Mouse (Mus musculus) cerebellum, postnatal 14 days (tissue): ENCODE data around the gene Arrdc5.
"Not testable (repeated sequence)": the region's sequence is repeated elsewhere in the genome, so short reads cannot be mapped to it uniquely, and the experiment has no call there.

Experiments used
- DNase-seq, 2 experiments: peaks; one replicate each; pipeline ENCODE4 v3.0.0; 2021; ENCODE audit warnings: mixed read lengths in 2 of 2

Arrdc5 gene

DNA sequence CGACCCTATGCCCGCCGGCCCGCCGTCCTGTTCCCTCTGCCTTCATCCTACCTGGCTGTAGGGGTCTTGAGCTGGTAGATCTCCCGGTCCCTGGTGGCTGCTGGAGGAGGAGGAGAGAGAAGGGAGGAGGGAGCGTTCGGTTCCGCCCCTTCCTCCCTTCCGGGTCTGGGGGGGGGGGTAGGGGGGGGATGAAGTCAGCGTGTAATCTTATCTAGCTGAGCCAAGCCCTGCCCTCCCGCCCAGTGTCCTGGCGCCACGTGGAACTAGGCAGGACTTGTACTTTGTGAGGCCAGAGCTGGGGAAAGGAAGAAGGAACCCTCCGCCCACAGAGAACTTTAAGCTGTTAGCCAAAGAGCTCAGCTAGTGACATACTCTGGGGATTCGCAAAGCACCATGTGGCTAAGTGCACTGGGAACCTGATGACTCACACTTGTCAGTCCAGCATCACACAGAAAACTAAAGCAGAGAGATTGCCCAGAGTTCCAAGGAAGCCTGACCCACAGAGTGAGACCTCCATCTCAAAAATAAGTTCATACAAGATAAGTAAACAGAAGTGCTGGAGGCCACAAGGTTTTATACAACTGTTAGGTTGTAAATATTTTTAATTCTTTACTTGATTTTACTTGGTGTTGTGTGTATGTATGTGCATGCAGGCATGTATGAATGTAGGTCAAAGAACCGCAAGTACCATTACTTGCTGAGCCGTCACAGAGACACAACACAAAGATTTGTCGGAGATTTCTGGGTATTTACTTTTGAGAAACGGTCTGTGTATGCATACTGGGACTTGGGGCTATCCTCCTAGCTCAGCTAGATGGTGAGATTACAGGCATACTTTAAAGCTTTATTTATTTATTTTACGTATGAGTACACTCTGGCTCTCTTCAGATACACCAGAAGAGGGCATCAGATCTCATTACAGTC lies 23.2 kb downstream of the Arrdc5 start, which contains the start of gene Ticam1:
TSS of gene Ticam1 (minus strand) at position 144 of the 924 bp plus-strand sequence.
- DNase-seq: peak; percentile 67 to 68

DNA sequence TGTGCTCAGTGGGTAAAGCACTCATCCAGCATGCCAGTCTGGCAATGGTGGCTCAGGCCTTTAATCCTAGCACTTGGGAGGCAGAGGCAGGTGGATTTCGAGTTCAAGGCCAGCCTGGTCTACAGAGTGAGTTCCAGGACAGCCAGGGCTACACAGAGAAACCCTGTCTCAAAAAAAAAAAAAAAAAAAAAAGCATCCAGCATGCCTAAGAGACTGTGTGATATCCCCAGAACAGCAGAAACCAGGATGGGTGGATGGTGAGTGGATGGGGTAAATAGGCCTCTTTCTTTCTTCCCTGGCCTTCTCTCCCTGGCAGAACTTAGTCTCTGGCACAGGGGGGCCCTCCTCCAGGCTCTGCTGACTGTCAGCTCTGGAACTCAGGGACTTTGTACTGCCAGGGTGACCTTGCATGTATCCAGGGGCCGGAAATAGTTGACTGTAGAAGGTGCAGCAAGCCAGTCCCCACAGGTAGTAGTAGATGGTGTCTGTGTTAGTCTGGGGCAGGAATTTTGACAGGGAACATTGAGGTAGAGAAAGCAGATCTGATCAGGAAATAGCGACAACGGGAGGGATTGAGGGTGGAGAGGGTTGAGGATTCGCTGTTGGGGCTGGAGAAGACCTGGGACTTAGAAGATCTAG lies 24.1 kb downstream of the Arrdc5 start:
- DNase-seq: no peak

DNA sequence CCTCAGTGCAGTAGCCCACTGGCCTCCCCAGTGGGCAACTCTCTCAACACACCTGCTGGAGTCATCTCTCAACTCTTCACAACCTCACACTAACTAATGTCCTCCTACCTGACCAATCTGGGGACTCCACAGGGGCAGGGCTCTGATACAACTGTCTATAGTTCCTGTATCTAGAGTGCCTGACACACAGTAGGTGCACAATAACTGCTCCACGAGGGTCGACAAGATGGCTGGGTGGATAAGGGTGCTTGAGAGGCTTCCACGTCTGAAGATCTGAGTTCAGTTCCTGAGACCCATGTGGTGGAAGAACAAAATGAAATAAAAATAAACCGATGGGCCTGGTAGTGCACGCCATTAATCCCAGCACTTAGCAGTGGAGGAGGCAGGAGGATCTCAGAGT lies 26.1 kb downstream of the Arrdc5 start:
- DNase-seq: no peak

DNA sequence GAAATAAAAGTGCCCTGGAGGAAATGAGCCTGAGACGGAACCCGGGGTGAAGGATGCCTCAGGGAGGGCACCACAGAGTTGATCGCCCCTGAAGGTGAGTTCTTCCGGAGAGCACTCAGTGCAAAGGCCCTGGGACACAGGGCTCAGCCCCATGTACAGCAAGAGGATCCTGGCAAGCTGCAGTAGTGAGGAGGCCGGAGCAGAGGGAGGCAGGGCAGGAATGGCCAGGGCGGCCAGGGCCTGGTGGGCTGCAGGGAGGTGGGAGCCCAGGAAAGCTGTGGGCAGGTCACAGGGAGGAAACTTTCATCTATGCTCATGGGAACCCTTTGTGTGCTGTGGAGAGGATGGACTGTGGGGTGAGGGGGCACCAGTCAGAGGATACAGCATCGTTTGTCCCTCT lies 26.6 kb downstream of the Arrdc5 start:
- no peak for DNase-seq

DNA sequence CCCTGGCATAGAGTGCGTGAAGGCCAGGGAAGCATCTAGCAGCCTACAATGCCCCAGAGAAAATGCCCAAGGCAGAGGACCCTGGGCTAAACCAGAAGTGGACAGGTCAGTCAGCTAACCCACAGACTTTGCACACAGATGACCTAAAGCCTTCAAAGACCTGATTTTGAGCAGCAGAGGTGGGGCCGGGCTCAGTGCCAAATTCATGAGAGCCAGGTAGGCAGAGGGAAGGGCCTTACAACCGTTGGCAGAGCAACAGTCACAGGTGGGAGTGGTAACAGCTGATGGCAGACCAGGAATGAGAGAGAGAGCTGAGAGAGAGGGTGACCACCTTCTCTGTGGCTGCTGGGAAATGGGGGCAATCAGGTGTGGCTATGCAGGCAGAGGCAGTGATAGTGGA lies 27.4 kb downstream of the Arrdc5 start:
- no peak for DNase-seq

DNA sequence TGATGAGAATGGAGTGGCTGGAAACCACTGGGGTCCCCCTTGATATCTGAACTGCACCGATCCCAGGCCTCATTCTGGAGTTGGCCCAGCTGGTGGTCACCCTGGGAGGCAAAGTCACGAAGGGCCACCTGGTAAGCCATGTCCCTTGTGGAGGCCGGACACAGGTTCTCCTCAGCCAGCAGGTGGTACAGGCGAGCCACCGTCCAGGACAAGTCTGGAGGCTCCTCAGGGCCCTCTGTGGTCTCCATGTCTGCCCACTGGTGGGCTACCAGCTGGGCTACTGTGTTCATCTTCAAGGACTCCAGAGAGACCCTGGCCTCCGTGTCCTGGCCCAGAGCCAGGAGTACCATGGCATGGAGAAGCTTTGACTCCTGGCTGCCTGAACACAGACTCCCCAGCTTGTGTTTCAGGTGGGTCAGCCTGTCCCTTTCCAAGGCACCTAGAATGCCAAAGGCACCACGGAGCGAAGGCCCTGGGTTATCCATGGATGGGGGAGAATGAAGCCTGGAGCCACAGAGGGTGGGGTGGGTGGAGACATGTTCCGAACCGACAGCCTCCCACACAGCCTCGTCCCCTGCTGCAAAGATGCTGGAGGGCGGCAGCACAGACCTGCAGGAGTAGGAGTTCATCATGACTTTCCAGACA lies 28.4 kb downstream of the Arrdc5 start:
- no peak for DNase-seq

- DNase-seq: no peak
These were observed 30.3 kb downstream of the Arrdc5 start for GRCm38 (mm10) chr17:56269741-56270140.

DNA sequence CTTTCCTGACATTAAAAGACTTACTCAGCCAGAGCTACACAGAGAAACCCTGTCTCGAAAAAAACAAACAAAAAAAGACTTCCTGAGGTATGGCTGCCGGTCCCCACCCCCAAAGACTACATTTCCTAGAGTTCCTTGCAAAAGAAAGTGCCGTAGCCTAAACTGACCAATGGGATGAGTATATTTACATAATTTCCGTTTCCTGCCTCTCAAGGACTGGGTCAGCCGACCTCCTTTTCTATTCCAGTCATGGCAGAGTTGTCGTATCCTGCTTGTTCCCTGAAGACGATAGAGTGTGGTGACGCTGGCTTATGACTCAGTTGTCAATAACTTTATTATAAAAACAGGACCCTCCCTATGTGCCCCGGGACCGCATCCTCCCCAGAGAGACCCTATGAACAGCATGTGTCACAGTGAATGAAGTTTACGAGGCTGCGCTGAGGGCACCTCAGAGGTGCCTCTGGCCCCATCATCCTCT lies 30.9 kb downstream of the Arrdc5 start:
- peak; percentile 70 to 77 for DNase-seq

DNA sequence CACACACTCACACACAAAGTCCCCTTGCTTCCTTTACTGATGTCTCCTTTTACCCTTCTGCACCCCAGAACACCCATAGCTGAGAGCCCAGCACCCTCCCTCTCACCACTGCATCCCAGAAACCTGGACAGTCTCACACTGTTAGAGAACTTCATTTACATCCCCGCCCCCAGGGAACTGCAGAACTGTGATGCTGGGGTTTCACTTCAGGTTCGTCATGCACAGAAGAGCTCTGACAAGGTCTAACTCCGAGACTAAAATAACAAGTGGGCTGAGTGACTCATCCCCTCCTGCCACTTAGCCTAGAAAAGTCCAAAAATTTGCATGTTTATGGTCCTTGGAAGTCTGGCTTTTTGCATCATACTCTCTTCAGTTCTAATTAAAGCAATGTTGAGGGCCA lies 33.8 kb downstream of the Arrdc5 start:
- no peak for DNase-seq

DNA sequence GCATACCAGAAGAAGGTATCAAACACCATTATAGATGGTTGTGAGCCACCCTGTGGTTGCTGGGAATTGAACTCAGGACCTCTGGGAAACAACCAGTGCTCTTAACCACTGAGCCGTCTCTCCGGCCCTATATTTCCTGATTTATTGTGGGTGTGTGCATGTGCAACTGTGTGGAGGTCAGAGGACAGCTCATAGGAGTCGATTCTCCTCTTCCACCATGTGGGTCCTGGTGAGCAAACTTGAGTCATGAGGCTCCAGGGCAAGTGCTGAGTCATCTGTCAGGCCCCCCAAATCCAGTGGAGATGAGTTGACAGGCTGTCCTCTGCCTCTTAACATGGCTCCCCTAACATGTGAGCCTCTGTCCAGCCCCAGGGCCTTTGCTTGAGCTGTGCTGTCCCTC lies 34.2 kb downstream of the Arrdc5 start:
- DNase-seq: no peak

- DNase-seq: no peak
These were observed 35.1 kb downstream of the Arrdc5 start for GRCm38 (mm10) chr17:56265011-56265410.

DNA sequence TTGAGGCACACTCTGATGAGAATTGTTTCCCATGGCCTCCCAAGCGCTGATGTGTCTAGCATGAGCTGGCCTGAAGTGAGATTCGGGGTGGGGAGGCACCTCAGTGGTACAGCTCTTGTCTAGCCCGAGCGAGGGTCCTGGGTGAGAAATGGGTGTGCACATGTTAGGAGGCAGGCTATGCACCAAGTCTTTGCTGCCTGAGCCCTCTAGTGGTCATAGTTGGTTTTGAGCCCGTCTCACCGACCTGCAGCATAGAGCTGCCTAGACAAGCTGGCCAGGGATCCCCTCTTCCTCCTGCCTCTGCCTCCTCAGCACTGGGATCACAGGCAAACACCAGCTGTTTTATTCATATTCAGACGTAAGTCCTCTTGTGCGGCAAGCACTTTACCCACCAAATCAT lies 36.1 kb downstream of the Arrdc5 start:
- peak; percentile 90 for DNase-seq

GRCm38 (mm10) chr17:56262645-56263094 lies 37.4 kb downstream of the Arrdc5 start:
- DNase-seq: no peak

GRCm38 (mm10) chr17:56261166-56261565 lies 38.9 kb downstream of the Arrdc5 start:
- peak in 1 of 2 experiments; percentile 23 for DNase-seq

DNA sequence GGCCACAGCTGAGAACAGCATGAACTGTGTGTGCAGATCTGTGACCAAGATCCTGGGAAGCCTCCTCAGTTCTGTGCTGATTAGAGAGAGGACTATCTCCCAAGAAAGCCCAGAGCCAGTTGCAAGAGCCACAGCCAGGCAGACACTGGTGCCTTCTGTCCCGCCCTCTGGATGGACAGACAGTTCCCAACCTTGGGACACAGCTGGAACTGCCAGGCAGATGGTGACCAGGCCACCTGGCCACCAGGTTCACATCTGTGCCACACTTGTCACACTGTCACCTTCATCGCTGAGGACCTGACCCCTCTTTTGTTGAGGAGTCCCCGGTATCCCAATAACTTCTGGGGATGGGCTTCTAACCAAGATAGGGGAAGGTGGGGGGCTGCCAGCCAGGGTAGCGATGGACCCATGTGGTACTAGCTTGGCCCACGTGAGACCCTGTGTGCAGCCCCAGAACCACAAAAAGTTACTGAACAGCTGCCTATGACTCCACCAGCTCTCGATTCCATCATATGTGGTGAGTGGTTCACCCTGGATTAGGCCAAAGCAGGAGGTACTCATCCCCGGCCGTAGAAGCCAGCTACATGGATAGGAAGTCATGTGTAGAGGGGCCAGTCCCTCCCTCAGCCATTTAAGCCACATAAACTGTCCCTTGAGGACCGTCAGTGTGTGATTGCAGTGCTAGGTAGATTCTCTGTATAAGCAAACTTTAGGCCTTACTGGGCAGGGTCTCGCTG lies 40.6 kb downstream of the Arrdc5 start:
- DNase-seq: no peak

GRCm38 (mm10) chr17:56258812-56259211 lies 41.3 kb downstream of the Arrdc5 start:
- DNase-seq: not testable (repeated sequence)

DNA sequence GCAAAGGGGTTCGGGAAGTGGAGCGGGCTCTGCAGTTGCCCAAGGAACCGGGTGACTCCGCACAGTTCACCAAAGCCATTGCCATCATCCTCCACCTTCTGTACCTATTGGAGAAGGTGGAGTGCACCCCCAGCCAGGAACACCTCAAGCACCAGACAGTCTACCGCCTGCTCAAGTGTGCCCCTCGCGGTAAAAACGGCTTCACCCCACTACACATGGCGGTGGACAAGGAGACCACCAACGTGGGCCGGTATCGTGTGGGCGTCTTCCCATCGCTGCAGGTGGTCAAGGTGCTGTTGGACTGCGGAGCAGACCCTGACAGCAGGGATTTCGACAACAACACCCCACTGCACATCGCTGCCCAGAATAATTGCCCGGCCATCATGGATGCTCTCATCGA lies 41.8 kb downstream of the Arrdc5 start:
- not testable (repeated sequence) for DNase-seq

GRCm38 (mm10) chr17:56257181-56257894 lies 42.7 kb downstream of the Arrdc5 start:
- DNase-seq: peak in 1 of 2 experiments; percentile 49

GRCm38 (mm10) chr17:56256239-56256881 lies 43.7 kb downstream of the Arrdc5 start, which contains the start of gene Fem1a:
Fem1a (plus strand) TSS chr17:56256810.
- peak; percentile 91 to 94 for DNase-seq

- DNase-seq: peak; percentile 100
These were observed 44.2 kb downstream of the Arrdc5 start for GRCm38 (mm10) chr17:56255863-56256238.

GRCm38 (mm10) chr17:56255429-56255828 lies 44.7 kb downstream of the Arrdc5 start:
- DNase-seq: peak; percentile 72 to 79
